Mouse (Mus musculus) liver, adult 2 months (tissue): ENCODE data around the gene Il6ra. TPM values are rescaled to one million over a fixed set of nuclear protein-coding genes. Genes with fewer than 3 reads are reported as not detected.

Source experiments
- DNase-seq: peaks from one replicate; pipeline ENCODE4 v3.0.0-alpha.2; 2011; ENCODE audit warnings: low read depth, low spot score; ENCODE audit errors: extremely low read depth
- H3K27ac ChIP-seq: fragments of 200-500 bp; replicated peaks from 2 replicates; pipeline ENCODE4 v1.5.1; 2012; ENCODE audit warnings: low read depth, mild to moderate bottlenecking, control low read depth, inconsistent platforms, low read length; ENCODE audit not compliant: insufficient read depth
- H3K27me3 ChIP-seq: fragments of 200-500 bp; 2 replicates; pipeline ENCODE4 v1.6.1; 2012; ENCODE audit warnings: mild to moderate bottlenecking, moderate library complexity, low read length, inconsistent platforms; ENCODE audit not compliant: control insufficient read depth, insufficient read depth
- H3K36me3 ChIP-seq: fragments of 200-500 bp; 2 replicates; pipeline ENCODE4 v1.6.1; 2012; ENCODE audit warnings: low read length, inconsistent platforms; ENCODE audit not compliant: control insufficient read depth, insufficient read depth
- H3K4me1 ChIP-seq: fragments of 200-500 bp; 2 replicates; pipeline ENCODE4 v1.6.1; 2011; ENCODE audit warnings: low read length; ENCODE audit not compliant: control insufficient read depth, insufficient read depth
- H3K4me3 ChIP-seq: fragments of 200-500 bp; 2 replicates; pipeline ENCODE4 v1.5.1; 2011; ENCODE audit warnings: low read depth, mild to moderate bottlenecking, control low read depth, low read length, moderate library complexity; ENCODE audit not compliant: insufficient read depth
- H3K79me2 ChIP-seq: fragments of 200-500 bp; 2 replicates; pipeline ENCODE4 v1.6.1; 2012; ENCODE audit warnings: inconsistent platforms, mild to moderate bottlenecking, low read length, moderate library complexity; ENCODE audit not compliant: control insufficient read depth, insufficient read depth
- H3K9ac ChIP-seq: fragments of 200-500 bp; 2 replicates; pipeline ENCODE4 v1.6.1; 2012; ENCODE audit warnings: low read depth, mild to moderate bottlenecking, control low read depth, inconsistent platforms, low read length
- CTCF ChIP-seq: fragments of 200-500 bp; IDR thresholded peaks from 2 replicates; pipeline ENCODE4 v1.5.1; 2011; ENCODE audit warnings: low read depth, low read length, control low read depth
- POLR2A ChIP-seq: fragments of 200-500 bp; IDR thresholded peaks from 2 replicates; pipeline ENCODE4 v1.6.1; 2011; ENCODE audit warnings: low read length, control low read depth; ENCODE audit not compliant: insufficient read depth; ENCODE audit errors: extremely low read depth
- WGBS: fragments of 180-500 bp; shearing (Covaris S2); methylation state at CpG from one replicate; pipeline ENCODE4 v1.1.7; 2018; 5-methylcytosine and 5-hydroxymethylcytosine counted together
- polyA plus RNA-seq: library from polyadenylated mRNA; depleted of rRNA; stranded (reverse); fragments of >200 nt; gene quantifications from 2 replicates; pipeline ENCODE4 v1.2.3, GENCODE M21; 2012
- total RNA-seq: library from RNA; depleted of rRNA; stranded (reverse); fragments of >200 nt; gene quantifications from 2 replicates; pipeline ENCODE4 v1.2.3, GENCODE M21; 2014

Il6ra gene
- total and polyA plus RNA-seq, 2 experiments, result 10.5 to 15.4 TPM

- peak; percentile 19; the same call in 1 of the 2 replicates for TF ChIP-seq CTCF
- no peak for TF ChIP-seq POLR2A
- no peaks in the 10 kb centered on the region for H3K27me3 ChIP-seq
- H3K9ac ChIP-seq, result no peak overlapping the region
- 63% methylated on average over 9 of the region's 9 CpGs for WGBS
- H3K36me3 ChIP-seq, result no peaks in the 10 kb centered on the region
- peak; percentile 31 for DNase-seq
- no peaks in the 10 kb centered on the region for H3K79me2 ChIP-seq
- H3K27ac ChIP-seq, result peak overlapping the region; percentile 26; the same call in 1 of the 2 replicates
- peaks cover 4% of the 10 kb centered on the region; the same call in 1 of the 2 replicates for H3K4me1 ChIP-seq
- no peak overlapping the region for H3K4me3 ChIP-seq
These were observed 69.8 kb downstream of the Il6ra start for GRCm38 (mm10) chr3:89843148-89843547.

GRCm38 (mm10) chr3:89842258-89842657, 70.7 kb downstream of the Il6ra start:
- Histone ChIP-seq H3K27ac (no peak overlapping the region), H3K79me2 (no peaks in the 10 kb centered on the region), H3K27me3 (no peaks in the 10 kb centered on the region), H3K4me1 (no peaks in the 10 kb centered on the region), H3K4me3 (no peak overlapping the region), H3K36me3 (no peaks in the 10 kb centered on the region), H3K9ac (no peak overlapping the region)
- TF ChIP-seq CTCF, result peak; percentile 69
- TF ChIP-seq POLR2A, result no peak
- 79% methylated on average over 4 of the region's 4 CpGs for WGBS
- no peak for DNase-seq

GRCm38 (mm10) chr3:89835362-89835761, 77.6 kb downstream of the Il6ra start:
- 36% methylated on average over 8 of the region's 8 CpGs for WGBS
- Histone ChIP-seq H3K27ac (0 out of 2 replicates have a peak overlapping the region, but pooled peaks have one; percentile 5), H3K27me3 (peaks cover 13% of the 10 kb centered on the region), H3K4me3 (no peak overlapping the region), H3K9ac (no peak overlapping the region), H3K4me1 (0 out of 2 replicates have a peak, but pooled peaks cover 3% of the 10 kb centered on the region), H3K36me3 (no peaks in the 10 kb centered on the region), H3K79me2 (no peaks in the 10 kb centered on the region)
- DNase-seq, result peak; percentile 27
- no peak for TF ChIP-seq CTCF

- DNase-seq, result no peak
- H3K27me3 ChIP-seq, result peaks cover 15% of the 10 kb centered on the region
- H3K4me1 ChIP-seq, result 0 out of 2 replicates have a peak, but pooled peaks cover 3% of the 10 kb centered on the region
- peak within 1 kb of the TSS; percentile 84 for H3K9ac ChIP-seq
- no peaks in the 10 kb centered on the region for H3K36me3 ChIP-seq
- H3K4me3 ChIP-seq, result peak within 1 kb of the TSS; percentile 86
- peak within 1 kb of the TSS; percentile 63 for H3K27ac ChIP-seq
- no peaks in the 10 kb centered on the region for H3K79me2 ChIP-seq
- no peak for TF ChIP-seq CTCF
- WGBS, result 5% methylated on average over 79 of the region's 96 CpGs
These were observed 82.0 kb downstream of the Il6ra start, which contains the start of gene She for GRCm38 (mm10) chr3:89830815-89831591. TSS of gene She (plus strand) at chr3:89831370.

- Histone ChIP-seq H3K27ac (no peak overlapping the region), H3K4me1 (no peaks in the 10 kb centered on the region), H3K36me3 (no peaks in the 10 kb centered on the region), H3K27me3 (peaks cover 8% of the 10 kb centered on the region), H3K79me2 (no peaks in the 10 kb centered on the region), H3K9ac (no peak overlapping the region), H3K4me3 (no peak overlapping the region)
- no peak for DNase-seq
- TF ChIP-seq CTCF, result no peak
- no peak for TF ChIP-seq POLR2A
- WGBS, result 91% methylated on average over 3 of the region's 3 CpGs
These were observed 86.7 kb downstream of the Il6ra start for GRCm38 (mm10) chr3:89826295-89826694.

GRCm38 (mm10) chr3:89823594-89823993, 89.4 kb downstream of the Il6ra start:
- 58% methylated on average over 2 of the region's 2 CpGs for WGBS
- H3K79me2 ChIP-seq, result no peaks in the 10 kb centered on the region
- H3K4me3 ChIP-seq, result no peak overlapping the region
- H3K4me1 ChIP-seq, result no peaks in the 10 kb centered on the region
- no peak overlapping the region for H3K27ac ChIP-seq
- TF ChIP-seq POLR2A, result no peak
- TF ChIP-seq CTCF, result no peak
- H3K27me3 ChIP-seq, result no peaks in the 10 kb centered on the region
- H3K9ac ChIP-seq, result no peak overlapping the region
- no peaks in the 10 kb centered on the region for H3K36me3 ChIP-seq
- no peak for DNase-seq
